Mouse (Mus musculus) layer of hippocampus, adult 18-20 months (tissue): ENCODE measurements at regions not wholly inside any gene's neighbourhood (a gene's known extent, or its start where the extent isn't known, plus 50 kb on each side); places are given as distances from the start of the nearest gene placed in this dataset.

Experiments used
- DNase-seq, 2 experiments: peaks; one replicate each; pipeline ENCODE4 v3.0.0; 2022; ENCODE audit warnings: low spot score in 2 of 2

GRCm38 (mm10) chr1:85339821-85340220, 69.5 kb upstream of the C130026I21Rik start:
- peak; percentile 0 for DNase-seq
